Mouse (Mus musculus) limb, embryonic 14.5 days (tissue): ENCODE measurements around the gene Cyren. TPM values are rescaled to one million over a fixed set of nuclear protein-coding genes. Genes with fewer than 3 reads are reported as not detected.

ENCODE experiments used
- ATAC-seq: fragments of 200-750 bp; cut with Nextera tagmentation; 2 replicates; pipeline ENCODE4 v1.8.0; 2017; ENCODE audit warnings: low read depth, moderate number of reproducible peaks, moderate TSS enrichment; ENCODE audit not compliant: low FRiP score
- DNase-seq: peaks from one replicate; pipeline ENCODE4 v3.0.0-alpha.2; 2015; ENCODE audit warnings: low spot score
- H3K27ac ChIP-seq: fragments of 300-500 bp; sonication (generic); replicated peaks from 2 replicates; pipeline ENCODE4 v1.5.1; 2014; ENCODE audit warnings: low read depth, mild to moderate bottlenecking, low read length, moderate library complexity, mixed read lengths
- H3K27me3 ChIP-seq: fragments of 300-500 bp; sonication (generic); 2 replicates; pipeline ENCODE4 v1.6.1; 2014; ENCODE audit warnings: low read length, mixed read lengths; ENCODE audit not compliant: control insufficient read depth, insufficient read depth
- H3K36me3 ChIP-seq: fragments of 300-500 bp; sonication (generic); 2 replicates; pipeline ENCODE4 v1.6.1; 2014; ENCODE audit warnings: mild to moderate bottlenecking, low read length, moderate library complexity, mixed read lengths; ENCODE audit not compliant: control insufficient read depth, insufficient read depth
- H3K4me1 ChIP-seq: fragments of 300-500 bp; sonication (generic); 2 replicates; pipeline ENCODE4 v1.6.1; 2014; ENCODE audit warnings: antibody characterized with exemption, low read length, mixed read lengths; ENCODE audit not compliant: control insufficient read depth, insufficient read depth
- H3K4me2 ChIP-seq: fragments of 300-500 bp; sonication (generic); replicated peaks from 2 replicates; pipeline ENCODE4 v1.6.1; 2014; ENCODE audit warnings: low read depth, mild to moderate bottlenecking, low read length, moderate library complexity; ENCODE audit not compliant: severe bottlenecking
- H3K4me3 ChIP-seq: fragments of 300-500 bp; sonication (generic); replicated peaks from 2 replicates; pipeline ENCODE4 v1.5.1; 2014; ENCODE audit warnings: low read length
- H3K9ac ChIP-seq: fragments of 300-500 bp; sonication (generic); 2 replicates; pipeline ENCODE4 v1.6.1; 2014; ENCODE audit warnings: mild to moderate bottlenecking, low read depth, low read length, moderate library complexity; ENCODE audit not compliant: severe bottlenecking
- H3K9me3 ChIP-seq: fragments of 300-500 bp; sonication (generic); 2 replicates; pipeline ENCODE4 v1.6.1; 2016; ENCODE audit warnings: low read length; ENCODE audit not compliant: control insufficient read depth
- POLR2A ChIP-seq: fragments of 200-500 bp; IDR thresholded peaks from 2 replicates; pipeline ENCODE4 v1.8.0; 2012; ENCODE audit warnings: inconsistent platforms, mild to moderate bottlenecking, moderate library complexity, borderline replicate concordance; ENCODE audit not compliant: insufficient read depth, insufficient read length; ENCODE audit errors: extremely low read depth
- WGBS: fragments of 180-500 bp; shearing (Covaris S2); extraction: QIAGEN DNeasy Blood & Tissue Kit; methylation state at CpG from one replicate; pipeline ENCODE4 v1.1.7; 2014; 5-methylcytosine and 5-hydroxymethylcytosine counted together
- polyA plus RNA-seq, 2 experiments: library from polyadenylated mRNA; depleted of rRNA in 1 of 2; stranded (reverse) in 1 of 2; unstranded in 1 of 2; fragments of >200 nt; fragmentation: Nextera tagmentation in 1 of 2; extraction: Ambion mirVana in 1 of 2; gene quantifications; 2 replicates each; pipeline versions ENCODE4 v1.2.1 to v1.2.3; 2012 to 2014

Gene Cyren
- polyA plus RNA-seq, 2 experiments, result 12.4 to 24.2 TPM

GRCm38 (mm10) chr6:34879911-34880475 lies 2.1 kb upstream of the Cyren start:
- Histone ChIP-seq H3K36me3 (peaks cover 52% of the 10 kb centered on the region), H3K9ac (no peak overlapping the region), H3K4me3 (no peak overlapping the region), H3K27ac (no peak overlapping the region), H3K27me3 (no peaks in the 10 kb centered on the region), H3K4me2 (no peak overlapping the region), H3K9me3 (no peaks in the 10 kb centered on the region), H3K4me1 (peaks cover 9% of the 10 kb centered on the region; the same call in 1 of the 2 replicates)
- DNase-seq, result no peak
- TF ChIP-seq POLR2A, result no peak
- WGBS, result 48% methylated on average over 6 of the region's 6 CpGs
- ATAC-seq, result no peak

- DNase-seq, result no peak
- Histone ChIP-seq H3K27me3 (no peaks in the 10 kb centered on the region), H3K4me3 (no peak overlapping the region), H3K36me3 (peaks cover 44% of the 10 kb centered on the region), H3K9ac (no peak overlapping the region), H3K9me3 (no peaks in the 10 kb centered on the region), H3K27ac (no peak overlapping the region), H3K4me1 (peaks cover 9% of the 10 kb centered on the region; the same call in 1 of the 2 replicates), H3K4me2 (no peak overlapping the region)
- no peak for ATAC-seq
- no peak for TF ChIP-seq POLR2A
- WGBS, result 82% methylated on average over 16 of the region's 16 CpGs
Measured at GRCm38 (mm10) chr6:34879101-34879740, 1.4 kb upstream of the Cyren start.

GRCm38 (mm10) chr6:34876835-34877156 lies 1.1 kb downstream of the Cyren start:
- H3K4me2 ChIP-seq, result peak overlapping the region; percentile 75
- ATAC-seq (no peak), DNase-seq (no peak)
- H3K27ac ChIP-seq, result no peak overlapping the region
- WGBS, result 19% methylated on average over 2 of the region's 2 CpGs
- H3K4me1 ChIP-seq, result peaks cover 9% of the 10 kb centered on the region; the same call in 1 of the 2 replicates
- peaks cover 27% of the 10 kb centered on the region; the same call in 1 of the 2 replicates for H3K36me3 ChIP-seq
- no peak for TF ChIP-seq POLR2A
- H3K4me3 ChIP-seq, result peak overlapping the region; percentile 67
- no peaks in the 10 kb centered on the region for H3K27me3 ChIP-seq
- no peaks in the 10 kb centered on the region for H3K9me3 ChIP-seq
- H3K9ac ChIP-seq, result peak overlapping the region; percentile 90

- WGBS, result 59% methylated on average over 12 of the region's 12 CpGs
- Histone ChIP-seq H3K27ac (no peak overlapping the region), H3K4me1 (peaks cover 11% of the 10 kb centered on the region), H3K9me3 (no peaks in the 10 kb centered on the region), H3K4me2 (peak overlapping the region; percentile 75; the same call in 1 of the 2 replicates), H3K4me3 (no peak overlapping the region), H3K9ac (no peak overlapping the region), H3K36me3 (peaks cover 24% of the 10 kb centered on the region; the same call in 1 of the 2 replicates), H3K27me3 (no peaks in the 10 kb centered on the region)
- no peak for TF ChIP-seq POLR2A
- DNase-seq, result no peak
- no peak for ATAC-seq
Measured at GRCm38 (mm10) chr6:34875966-34876834, 1.7 kb downstream of the Cyren start.

GRCm38 (mm10) chr6:34875268-34875761 lies 2.5 kb downstream of the Cyren start:
- Histone ChIP-seq H3K36me3 (peaks cover 17% of the 10 kb centered on the region; the same call in 1 of the 2 replicates), H3K4me2 (no peak overlapping the region), H3K27ac (no peak overlapping the region), H3K9me3 (no peaks in the 10 kb centered on the region), H3K4me3 (no peak overlapping the region), H3K4me1 (peaks cover 19% of the 10 kb centered on the region), H3K9ac (no peak overlapping the region), H3K27me3 (no peaks in the 10 kb centered on the region)
- no peak for DNase-seq
- ATAC-seq, result no peak
- TF ChIP-seq POLR2A, result no peak
- 86% methylated on average over 15 of the region's 15 CpGs for WGBS
